Mouse (Mus musculus) neural tube, embryonic 11.5 days (tissue): ENCODE measurements around the gene Gm29427. TPM values are rescaled to one million over a fixed set of nuclear protein-coding genes. Genes with fewer than 3 reads are reported as not detected.
"Not testable (repeated sequence)": the region's sequence is repeated elsewhere in the genome, so short reads cannot be mapped to it uniquely, and the experiment has no call there.

ENCODE experiments used
- ATAC-seq: fragments of 200-750 bp; cut with Nextera tagmentation; 2 replicates; pipeline ENCODE4 v1.8.0; 2017; ENCODE audit warnings: moderate number of reproducible peaks, mild to moderate bottlenecking, moderate TSS enrichment, moderate library complexity; ENCODE audit not compliant: insufficient read depth, low FRiP score, low TSS enrichment
- DNase-seq: peaks from one replicate; pipeline ENCODE4 v3.0.0-alpha.2; 2015; ENCODE audit warnings: low spot score
- H3K27ac ChIP-seq: fragments of 300-500 bp; sonication (generic); 2 replicates; pipeline ENCODE4 v1.5.1; 2014; ENCODE audit warnings: low read depth, mild to moderate bottlenecking, low read length
- H3K27me3 ChIP-seq: fragments of 300-500 bp; sonication (generic); 2 replicates; pipeline ENCODE4 v1.6.1; 2014; ENCODE audit warnings: mild to moderate bottlenecking, low read length, mixed read lengths; ENCODE audit not compliant: control insufficient read depth, insufficient read depth
- H3K36me3 ChIP-seq: fragments of 300-500 bp; sonication (generic); 2 replicates; pipeline ENCODE4 v1.6.1; 2014; ENCODE audit warnings: mild to moderate bottlenecking, low read length, moderate library complexity, mixed read lengths; ENCODE audit not compliant: control insufficient read depth, insufficient read depth
- H3K4me1 ChIP-seq: fragments of 300-500 bp; sonication (generic); 2 replicates; pipeline ENCODE4 v1.6.1; 2014; ENCODE audit warnings: low read length, mixed read lengths; ENCODE audit not compliant: control insufficient read depth, insufficient read depth
- H3K4me2 ChIP-seq: fragments of 300-500 bp; sonication (generic); 2 replicates; pipeline ENCODE4 v1.6.1; 2014; ENCODE audit warnings: low read depth, mild to moderate bottlenecking, moderate library complexity
- H3K4me3 ChIP-seq: fragments of 300-500 bp; sonication (generic); 2 replicates; pipeline ENCODE4 v1.5.1; 2014; ENCODE audit warnings: low read depth, low read length
- H3K9ac ChIP-seq: fragments of 300-500 bp; sonication (generic); 2 replicates; pipeline ENCODE4 v1.6.1; 2014; ENCODE audit warnings: mild to moderate bottlenecking, low read length
- H3K9me3 ChIP-seq: fragments of 300-500 bp; sonication (generic); 2 replicates; pipeline ENCODE4 v1.6.1; 2016; ENCODE audit warnings: low read length; ENCODE audit not compliant: control insufficient read depth
- WGBS: fragments of 180-500 bp; shearing (Covaris S2); extraction: QIAGEN DNeasy Blood & Tissue Kit; methylation state at CpG from one replicate; pipeline ENCODE4 v1.1.7; 2014; 5-methylcytosine and 5-hydroxymethylcytosine counted together
- polyA plus RNA-seq: library from polyadenylated mRNA; unstranded; fragments of >200 nt; fragmentation: Nextera tagmentation; extraction: Ambion mirVana; gene quantifications from 2 replicates; pipeline ENCODE4 v1.2.1, GENCODE M21; 2014

The Gm29427 gene
- polyA plus RNA-seq, 1 experiment from 2014 or later, result not detected

DNA sequence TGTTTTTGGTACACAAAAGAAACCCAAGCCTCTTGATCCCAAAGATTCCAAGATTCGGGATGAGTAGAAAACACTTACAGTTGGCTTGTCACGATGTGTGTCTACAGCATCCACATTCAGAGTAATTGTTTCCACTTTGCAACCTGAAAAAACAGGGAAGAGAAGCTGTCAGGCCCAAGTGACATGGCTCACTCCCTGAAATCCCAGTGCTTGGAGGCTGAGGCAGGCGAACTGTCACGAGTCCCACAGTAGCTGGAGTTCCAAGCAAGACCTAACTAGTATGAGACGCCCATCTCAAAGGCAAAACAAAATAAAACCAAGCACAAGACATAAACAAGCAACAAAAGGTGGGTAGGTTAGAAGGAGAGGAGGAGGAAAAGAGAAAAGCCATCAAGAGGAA, 17.0 kb downstream of the Gm29427 start:
- no peaks in the 10 kb centered on the region for H3K4me1 ChIP-seq
- no peak for DNase-seq
- H3K36me3 ChIP-seq, result no peaks in the 10 kb centered on the region
- ATAC-seq, result no peak
- no peak overlapping the region for H3K4me2 ChIP-seq
- no peak overlapping the region for H3K4me3 ChIP-seq
- H3K27me3 ChIP-seq, result no peaks in the 10 kb centered on the region
- H3K9ac ChIP-seq, result no peak overlapping the region
- WGBS, result 94% methylated on average over 5 of the region's 5 CpGs
- H3K27ac ChIP-seq, result no peak overlapping the region
- H3K9me3 ChIP-seq, result no peaks in the 10 kb centered on the region

DNA sequence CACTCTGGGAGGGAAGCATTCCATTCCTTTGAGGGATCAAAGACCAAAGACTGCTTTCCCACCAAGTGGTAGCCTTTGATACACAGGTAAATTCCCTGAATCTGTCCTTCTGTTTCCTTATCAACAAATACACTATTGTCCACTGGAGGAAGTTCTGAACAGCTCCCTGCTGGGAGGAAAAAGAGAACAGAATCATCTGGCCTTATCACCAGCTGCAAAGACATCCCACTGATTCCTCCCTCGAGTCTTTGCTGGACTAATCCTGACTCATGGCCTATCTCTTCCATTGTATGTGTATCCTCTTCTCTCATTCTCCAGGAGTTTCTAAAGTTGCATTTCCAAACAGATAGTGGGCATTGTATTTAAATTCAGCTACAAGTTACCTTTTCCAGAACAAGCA, 31.7 kb downstream of the Gm29427 start:
- no peaks in the 10 kb centered on the region for H3K9me3 ChIP-seq
- no peak overlapping the region for H3K27ac ChIP-seq
- H3K36me3 ChIP-seq, result no peaks in the 10 kb centered on the region
- no peak overlapping the region for H3K4me2 ChIP-seq
- no peak for DNase-seq
- H3K4me1 ChIP-seq, result no peaks in the 10 kb centered on the region
- whole genome bisulfite sequencing, result 71% methylated on average over 1 of the region's 1 CpGs
- no peaks in the 10 kb centered on the region for H3K27me3 ChIP-seq
- H3K9ac ChIP-seq, result no peak overlapping the region
- H3K4me3 ChIP-seq, result no peak overlapping the region
- ATAC-seq, result no peak

DNA sequence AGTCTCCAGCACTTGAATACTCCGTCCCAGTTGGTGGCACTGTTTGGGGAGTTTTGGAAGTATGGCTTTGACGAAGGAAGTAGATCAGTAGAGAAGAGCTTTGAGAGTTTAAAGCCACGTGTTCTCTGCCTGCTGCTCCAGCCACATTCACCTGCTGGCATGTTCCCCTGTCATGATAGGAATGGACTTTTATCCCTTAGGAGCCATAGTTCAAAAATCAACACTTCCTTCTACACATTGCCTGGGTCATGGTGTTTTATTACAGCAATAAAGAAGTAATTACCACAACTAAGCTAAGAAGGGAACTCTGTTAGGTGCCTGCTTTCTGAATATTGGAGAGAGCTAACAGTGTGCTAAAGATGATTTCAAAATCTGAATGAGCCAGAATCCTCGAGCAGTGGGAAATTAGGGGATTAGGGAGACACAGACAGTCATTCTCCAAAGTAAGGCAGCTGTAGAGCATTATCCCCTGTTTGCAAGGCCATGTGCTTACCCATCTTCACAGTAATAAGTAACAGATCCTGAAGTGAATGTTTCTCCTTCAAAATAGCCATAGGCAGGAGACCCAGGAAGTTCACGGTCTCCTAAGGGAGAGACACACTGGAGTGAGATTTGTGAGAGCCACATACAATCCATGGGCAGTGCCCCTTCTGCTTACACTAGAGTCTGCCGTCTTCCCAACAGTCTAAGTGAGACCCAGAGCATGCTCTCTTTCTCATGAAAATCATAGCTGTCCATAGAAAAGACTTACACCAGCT, 33.8 kb downstream of the Gm29427 start:
- Histone ChIP-seq H3K4me1 (no peaks in the 10 kb centered on the region), H3K4me3 (no peak overlapping the region), H3K36me3 (no peaks in the 10 kb centered on the region), H3K9ac (no peak overlapping the region), H3K4me2 (no peak overlapping the region), H3K27ac (no peak overlapping the region), H3K27me3 (no peaks in the 10 kb centered on the region), H3K9me3 (no peaks in the 10 kb centered on the region)
- WGBS, result 66% methylated on average over 6 of the region's 6 CpGs
- DNase-seq (no peak), ATAC-seq (no peak)

DNA sequence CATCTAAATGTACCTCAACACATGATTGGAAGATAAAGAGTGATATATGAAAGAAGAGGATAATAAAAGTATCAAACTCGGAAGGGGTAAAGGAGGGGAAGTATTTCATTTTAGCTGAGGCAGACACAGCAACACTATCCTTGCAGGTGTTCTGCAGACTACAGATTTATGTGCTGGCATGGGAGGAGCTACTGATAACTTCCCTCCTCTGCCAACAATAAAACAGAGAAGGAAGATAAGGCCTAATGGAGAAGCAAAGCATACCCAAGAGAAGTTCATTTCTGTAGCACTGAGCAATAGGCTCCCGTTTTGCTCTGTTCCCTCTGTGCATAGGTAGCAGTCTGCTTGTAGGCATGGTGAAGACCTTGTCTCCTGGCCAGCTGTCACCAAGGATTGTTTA, 34.5 kb downstream of the Gm29427 start:
- no peaks in the 10 kb centered on the region for H3K9me3 ChIP-seq
- 81% methylated on average over 2 of the region's 2 CpGs for WGBS
- H3K27me3 ChIP-seq, result no peaks in the 10 kb centered on the region
- no peak overlapping the region for H3K4me3 ChIP-seq
- no peak overlapping the region for H3K9ac ChIP-seq
- H3K36me3 ChIP-seq, result no peaks in the 10 kb centered on the region
- H3K4me1 ChIP-seq, result no peaks in the 10 kb centered on the region
- no peak overlapping the region for H3K27ac ChIP-seq
- ATAC-seq (no peak), DNase-seq (no peak)
- no peak overlapping the region for H3K4me2 ChIP-seq

DNA sequence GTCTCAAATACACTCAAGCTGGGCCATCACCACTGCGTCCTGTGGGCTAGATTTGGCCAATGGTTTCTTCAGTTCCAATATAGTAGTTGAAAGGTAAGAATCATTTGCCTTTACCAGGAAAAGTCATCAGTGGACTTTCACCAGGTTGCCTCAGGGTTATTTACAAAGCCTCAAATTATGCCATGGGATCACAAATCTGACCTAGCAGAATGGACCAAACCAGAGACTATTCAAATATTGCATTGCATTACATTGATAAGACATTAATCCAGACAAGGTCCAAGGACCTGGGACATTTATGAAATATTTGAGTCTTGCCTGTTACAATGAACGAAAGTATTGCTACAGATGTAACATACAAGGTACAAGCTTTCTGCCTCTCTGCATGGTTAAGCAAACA, 37.0 kb downstream of the Gm29427 start:
- ATAC-seq (no peak), DNase-seq (no peak)
- H3K4me2 ChIP-seq, result no peak overlapping the region
- H3K9ac ChIP-seq, result no peak overlapping the region
- H3K4me1 ChIP-seq, result no peaks in the 10 kb centered on the region
- WGBS, result 88% methylated on average over 2 of the region's 2 CpGs
- no peaks in the 10 kb centered on the region for H3K36me3 ChIP-seq
- no peaks in the 10 kb centered on the region for H3K27me3 ChIP-seq
- no peak overlapping the region for H3K27ac ChIP-seq
- H3K9me3 ChIP-seq, result no peaks in the 10 kb centered on the region
- no peak overlapping the region for H3K4me3 ChIP-seq

DNA sequence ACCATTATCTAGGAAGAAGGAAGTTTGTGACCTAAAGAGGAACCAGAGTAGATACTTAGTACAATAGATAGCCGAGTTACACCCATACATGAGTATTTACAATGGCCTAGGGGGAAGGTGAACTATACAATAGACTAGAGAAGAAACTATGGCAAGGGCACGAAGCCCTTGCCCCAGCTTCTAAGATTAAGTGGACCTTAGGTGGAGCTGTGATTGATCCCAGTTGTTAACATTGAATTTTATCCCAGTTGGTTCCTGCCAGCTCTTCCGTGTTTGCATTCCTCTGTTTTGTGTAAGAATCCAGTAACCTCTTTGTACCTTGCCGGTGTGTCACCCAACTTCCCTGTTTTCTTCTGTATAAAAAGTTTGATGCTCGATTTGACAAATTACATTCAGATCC, 52.0 kb downstream of the Gm29427 start:
- WGBS, result 89% methylated on average over 5 of the region's 5 CpGs
- H3K27me3 ChIP-seq, H3K4me3 ChIP-seq, H3K27ac ChIP-seq, H3K9me3 ChIP-seq, H3K4me2 ChIP-seq, H3K4me1 ChIP-seq, H3K9ac ChIP-seq, ATAC-seq, DNase-seq, H3K36me3 ChIP-seq: not testable (repeated sequence)

DNA sequence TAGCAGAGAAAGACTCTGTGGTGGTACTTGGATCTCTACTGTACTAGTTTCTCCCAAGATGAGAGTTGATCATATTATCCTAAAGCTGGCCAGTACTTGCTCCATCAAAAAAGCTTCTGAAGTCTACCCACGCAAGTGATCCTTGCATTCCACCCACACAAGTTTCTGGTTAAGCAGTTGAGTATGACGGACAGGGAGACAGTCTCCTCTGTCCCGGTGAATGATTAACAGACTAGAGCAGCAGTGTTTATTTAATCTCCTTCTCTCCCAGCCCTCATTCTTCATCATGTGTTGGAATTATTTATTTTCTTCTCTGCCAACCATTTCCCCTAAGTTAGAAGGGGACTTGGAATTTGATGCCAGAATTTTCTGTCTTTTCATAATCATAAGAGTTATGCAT, 54.1 kb downstream of the Gm29427 start, which contains the start of gene C4bp:
TSS of gene C4bp (minus strand) at position 179 of the 400 bp plus-strand sequence.
- H3K27ac ChIP-seq, result no peak within 1 kb of the TSS
- DNase-seq, result no peak
- no peak within 1 kb of the TSS for H3K4me2 ChIP-seq
- ATAC-seq, result no peak
- WGBS, result 89% methylated on average over 3 of the region's 3 CpGs
- H3K4me1 ChIP-seq, result no peaks in the 10 kb centered on the region
- no peak within 1 kb of the TSS for H3K9ac ChIP-seq
- H3K9me3 ChIP-seq, result no peaks in the 10 kb centered on the region
- H3K27me3 ChIP-seq, result no peaks in the 10 kb centered on the region
- no peak within 1 kb of the TSS for H3K4me3 ChIP-seq
- no peaks in the 10 kb centered on the region for H3K36me3 ChIP-seq

DNA sequence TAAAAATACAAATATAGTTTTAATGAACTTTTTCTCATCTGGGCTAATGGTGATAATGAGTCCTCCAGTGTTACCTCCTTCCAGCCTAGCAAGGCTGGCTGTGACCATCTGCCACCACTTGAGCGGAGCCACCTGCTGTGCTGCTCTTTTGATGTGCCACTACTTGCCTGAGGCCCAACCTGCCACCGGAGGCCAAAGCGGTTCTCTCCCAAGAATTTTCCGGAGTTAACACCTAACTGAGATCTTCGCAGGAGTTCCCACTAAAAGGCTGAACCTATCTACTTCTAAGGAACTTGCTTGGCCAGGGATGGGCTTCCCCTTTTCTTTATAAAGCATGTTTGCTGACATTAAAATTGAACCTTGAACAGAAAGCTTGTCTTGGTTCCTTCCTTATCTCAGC, 56.0 kb downstream of the Gm29427 start:
- H3K27me3 ChIP-seq, ATAC-seq, H3K27ac ChIP-seq, H3K36me3 ChIP-seq, H3K9ac ChIP-seq, H3K4me1 ChIP-seq, H3K4me3 ChIP-seq, H3K9me3 ChIP-seq, DNase-seq, H3K4me2 ChIP-seq: not testable (repeated sequence)
- WGBS, result 25% methylated on average over 5 of the region's 5 CpGs

DNA sequence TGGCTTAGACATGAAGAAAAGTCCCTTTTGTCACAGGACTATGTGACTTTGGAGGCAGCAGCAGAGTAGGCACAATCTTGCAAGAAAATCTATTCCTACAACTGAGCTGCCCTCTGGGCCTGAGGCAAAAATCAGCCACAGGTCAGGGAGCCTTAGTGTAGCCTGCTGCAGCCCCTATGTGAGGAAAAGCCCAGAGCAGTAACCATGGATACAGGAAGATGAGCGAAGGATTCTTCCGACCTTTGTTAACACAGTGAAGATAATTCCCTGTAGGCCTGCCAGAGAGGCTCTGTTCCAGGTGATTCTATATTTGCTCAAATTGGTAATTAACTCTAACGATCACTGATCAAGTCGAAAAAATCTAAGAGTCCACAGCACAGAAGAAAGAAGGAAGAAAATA, 71.5 kb downstream of the Gm29427 start:
- WGBS, result 73% methylated on average over 4 of the region's 4 CpGs

More for the DNA sequence above, 71.5 kb downstream of the Gm29427 start:
- Histone ChIP-seq H3K4me3 (no peak overlapping the region), H3K27me3 (no peaks in the 10 kb centered on the region), H3K4me1 (no peaks in the 10 kb centered on the region), H3K9ac (no peak overlapping the region), H3K27ac (no peak overlapping the region), H3K36me3 (no peaks in the 10 kb centered on the region), H3K9me3 (no peaks in the 10 kb centered on the region), H3K4me2 (no peak overlapping the region)
- DNase-seq (no peak), ATAC-seq (no peak)
